In the genomic region with DNA sequence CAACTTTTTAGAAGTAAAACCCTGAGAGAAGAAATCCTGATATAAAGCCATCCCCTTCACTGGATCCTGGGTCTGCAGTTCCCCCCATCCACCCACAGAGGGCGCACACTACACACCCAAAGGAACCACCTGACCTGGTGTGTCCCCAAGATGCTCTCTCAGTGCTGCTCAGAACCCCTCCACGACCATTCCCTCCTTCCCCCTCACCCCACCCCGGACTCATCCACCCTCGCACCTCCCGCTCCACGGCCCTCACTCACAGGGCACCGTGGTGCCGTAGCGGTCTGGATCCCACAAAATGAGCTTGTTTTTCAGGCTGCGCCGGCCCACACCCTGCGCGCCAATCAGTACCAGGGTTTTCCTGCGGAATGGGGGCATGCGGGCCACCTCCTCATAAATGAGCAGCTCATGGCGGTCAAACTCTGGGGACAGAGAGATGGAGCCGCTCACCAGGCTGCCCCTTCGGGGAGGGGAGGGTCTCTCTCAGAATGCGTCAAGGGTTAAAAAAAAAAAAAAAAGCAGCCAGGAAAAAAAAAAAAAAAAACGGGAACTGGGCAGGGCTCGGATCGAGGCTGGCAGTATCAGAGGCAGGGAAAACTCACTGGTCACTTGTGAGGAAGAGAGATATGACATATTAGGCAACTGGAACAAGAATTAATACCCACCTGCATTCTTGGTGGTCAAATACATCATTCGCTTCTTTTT, we compare ENCODE assay signal across 1 mouse cellular context.
TF ChIP-seq lines count a peak whose summit lies in the region.

No protein-coding gene starts in this region.

TF ChIP-seq in CH12.LX, 34 proteins besides CTCF, POLR2A, EP300 and RAD21:
- TF ChIP-seq HCFC1 (IDR thresholded peaks at IDR 0.05; ENCODE audit: low read depth, low read length) = no peak
- no peak for TF ChIP-seq BHLHE40 (IDR thresholded peaks at IDR 0.05; ENCODE audit: low read depth, low read length)
- TF ChIP-seq CHD2 (IDR thresholded peaks at IDR 0.05; ENCODE audit: low read length) = no peak
- no peak for TF ChIP-seq E2F4 (IDR thresholded peaks at IDR 0.05; ENCODE audit: insufficient replicate concordance, low read depth, low read length)
- TF ChIP-seq ZC3H11A (IDR thresholded peaks at IDR 0.05; ENCODE audit: low read depth, low read length) = peak; percentile 91
- peak; percentile 43; the same call in 1 of the 2 replicates for TF ChIP-seq IRF4 (IDR thresholded peaks at IDR 0.05; ENCODE audit: low read depth, low read length)
- peak; percentile 6; the same call in 1 of the 2 replicates for TF ChIP-seq ZNF384 (IDR thresholded peaks at IDR 0.05; ENCODE audit: low read depth, low read length)
- peak; percentile 63 for TF ChIP-seq USF1 (IDR thresholded peaks at IDR 0.05; ENCODE audit: low read depth, low read length)
- no peak for TF ChIP-seq MAZ (IDR thresholded peaks at IDR 0.05; ENCODE audit: low read depth, low read length)
- TF ChIP-seq ZKSCAN1 (IDR thresholded peaks at IDR 0.05; ENCODE audit: borderline replicate concordance, low read depth, low read length) = no peak
- no peak for TF ChIP-seq RCOR1 (conservative IDR thresholded peaks at IDR 0.05; ENCODE audit: low read depth, low read length)
- no peak for TF ChIP-seq JUN (IDR thresholded peaks at IDR 0.05; ENCODE audit: insufficient read depth, low read depth, low read length)
- TF ChIP-seq MYC (IDR thresholded peaks at IDR 0.05; ENCODE audit: low read depth, low read length) = no peak
- no peak for TF ChIP-seq USF2 (conservative IDR thresholded peaks at IDR 0.05; ENCODE audit: low read depth, low read length)
- no peak for TF ChIP-seq MXI1 (IDR thresholded peaks at IDR 0.05; ENCODE audit: low read depth, low read length)
- no peak for TF ChIP-seq KAT2A (IDR thresholded peaks at IDR 0.05; ENCODE audit: insufficient replicate concordance, low read length)
- TF ChIP-seq TBP (conservative IDR thresholded peaks at IDR 0.05; ENCODE audit: low read depth, low read length) = no peak
- TF ChIP-seq ELF1 (IDR thresholded peaks at IDR 0.05; ENCODE audit: low read depth, low read length) = no peak; the same call in 1 of the 2 replicates
- no peak for TF ChIP-seq ETS1 (conservative IDR thresholded peaks at IDR 0.05; ENCODE audit: low read depth, low read length)
- TF ChIP-seq GABPA (IDR thresholded peaks at IDR 0.05; ENCODE audit: insufficient replicate concordance, low read depth, low read length) = no peak
- TF ChIP-seq UBTF (IDR thresholded peaks at IDR 0.05; ENCODE audit: low read depth, low read length) = no peak
- no peak for TF ChIP-seq POLR2AphosphoS2 (IDR thresholded peaks at IDR 0.05; ENCODE audit: low read depth, low read length)
- peak; percentile 98 for TF ChIP-seq SMC3 (IDR thresholded peaks at IDR 0.05; ENCODE audit: low read depth, low read length)
- 0 out of 2 replicates have a peak, but pooled peaks have one; percentile 22 for TF ChIP-seq SIN3A (IDR thresholded peaks at IDR 0.05; ENCODE audit: low read length)
- TF ChIP-seq ZMIZ1 (IDR thresholded peaks at IDR 0.05; ENCODE audit: low read depth, low read length) = no peak
- no peak for TF ChIP-seq TCF12 (IDR thresholded peaks at IDR 0.05; ENCODE audit: low read depth, low read length)
- TF ChIP-seq JUND (conservative IDR thresholded peaks at IDR 0.05; ENCODE audit: low read depth, low read length) = no peak
- no peak for TF ChIP-seq CHD1 (IDR thresholded peaks at IDR 0.05; ENCODE audit: low read depth, low read length)
- TF ChIP-seq MEF2A (IDR thresholded peaks at IDR 0.05; ENCODE audit: borderline replicate concordance, low read depth, low read length) = no peak; the same call in 1 of the 2 replicates
- TF ChIP-seq NRF1 (IDR thresholded peaks at IDR 0.05; ENCODE audit: low read depth, low read length) = peak; percentile 58
- no peak for TF ChIP-seq MAFK (IDR thresholded peaks at IDR 0.05; ENCODE audit: insufficient replicate concordance, low read length)
- no peak; the same call in 1 of the 2 replicates for TF ChIP-seq MAX (IDR thresholded peaks at IDR 0.05; ENCODE audit: low read length)
- TF ChIP-seq PAX5 (IDR thresholded peaks at IDR 0.05; ENCODE audit: low read length) = no peak
- TF ChIP-seq NELFE (IDR thresholded peaks at IDR 0.05; ENCODE audit: low read depth, low read length) = peak; percentile 30; the same call in 1 of the 2 replicates
